Mouse (Mus musculus) limb, embryonic 14.5 days (tissue): ENCODE data around the gene Ptprg. TPM values are rescaled to one million over a fixed set of nuclear protein-coding genes. Genes with fewer than 3 reads are reported as not detected.
A peak's percentile ranks its signal among the peaks of the same experiment; 100 is the strongest.

ENCODE experiments used
- ATAC-seq: fragments of 200-750 bp; cut with Nextera tagmentation; 2 replicates; pipeline ENCODE4 v1.8.0; 2017; ENCODE audit warnings: low read depth, moderate number of reproducible peaks, moderate TSS enrichment; ENCODE audit not compliant: low FRiP score
- DNase-seq: peaks from one replicate; pipeline ENCODE4 v3.0.0-alpha.2; 2015; ENCODE audit warnings: low spot score
- H3K27ac ChIP-seq: fragments of 300-500 bp; sonication (generic); replicated peaks from 2 replicates; pipeline ENCODE4 v1.5.1; 2014; ENCODE audit warnings: low read depth, mild to moderate bottlenecking, low read length, moderate library complexity, mixed read lengths
- H3K27me3 ChIP-seq: fragments of 300-500 bp; sonication (generic); 2 replicates; pipeline ENCODE4 v1.6.1; 2014; ENCODE audit warnings: low read length, mixed read lengths; ENCODE audit not compliant: control insufficient read depth, insufficient read depth
- H3K36me3 ChIP-seq: fragments of 300-500 bp; sonication (generic); 2 replicates; pipeline ENCODE4 v1.6.1; 2014; ENCODE audit warnings: mild to moderate bottlenecking, low read length, moderate library complexity, mixed read lengths; ENCODE audit not compliant: control insufficient read depth, insufficient read depth
- H3K4me1 ChIP-seq: fragments of 300-500 bp; sonication (generic); 2 replicates; pipeline ENCODE4 v1.6.1; 2014; ENCODE audit warnings: antibody characterized with exemption, low read length, mixed read lengths; ENCODE audit not compliant: control insufficient read depth, insufficient read depth
- H3K4me2 ChIP-seq: fragments of 300-500 bp; sonication (generic); replicated peaks from 2 replicates; pipeline ENCODE4 v1.6.1; 2014; ENCODE audit warnings: low read depth, mild to moderate bottlenecking, low read length, moderate library complexity; ENCODE audit not compliant: severe bottlenecking
- H3K4me3 ChIP-seq: fragments of 300-500 bp; sonication (generic); replicated peaks from 2 replicates; pipeline ENCODE4 v1.5.1; 2014; ENCODE audit warnings: low read length
- H3K9ac ChIP-seq: fragments of 300-500 bp; sonication (generic); 2 replicates; pipeline ENCODE4 v1.6.1; 2014; ENCODE audit warnings: mild to moderate bottlenecking, low read depth, low read length, moderate library complexity; ENCODE audit not compliant: severe bottlenecking
- H3K9me3 ChIP-seq: fragments of 300-500 bp; sonication (generic); 2 replicates; pipeline ENCODE4 v1.6.1; 2016; ENCODE audit warnings: low read length; ENCODE audit not compliant: control insufficient read depth
- POLR2A ChIP-seq: fragments of 200-500 bp; IDR thresholded peaks from 2 replicates; pipeline ENCODE4 v1.8.0; 2012; ENCODE audit warnings: inconsistent platforms, mild to moderate bottlenecking, moderate library complexity, borderline replicate concordance; ENCODE audit not compliant: insufficient read depth, insufficient read length; ENCODE audit errors: extremely low read depth
- WGBS: fragments of 180-500 bp; shearing (Covaris S2); extraction: QIAGEN DNeasy Blood & Tissue Kit; methylation state at CpG from one replicate; pipeline ENCODE4 v1.1.7; 2014; 5-methylcytosine and 5-hydroxymethylcytosine counted together
- polyA plus RNA-seq, 2 experiments: library from polyadenylated mRNA; depleted of rRNA in 1 of 2; stranded (reverse) in 1 of 2; unstranded in 1 of 2; fragments of >200 nt; fragmentation: Nextera tagmentation in 1 of 2; extraction: Ambion mirVana in 1 of 2; gene quantifications; 2 replicates each; pipeline versions ENCODE4 v1.2.1 to v1.2.3; 2012 to 2014

The Ptprg gene
- polyA plus RNA-seq, 2 experiments = 25.5 to 28.6 TPM

GRCm38 (mm10) chr14:12070856-12071465 is 517.6 kb downstream of the Ptprg start:
- no peak overlapping the region for H3K4me2 ChIP-seq
- ATAC-seq = no peak
- no peak overlapping the region for H3K9ac ChIP-seq
- 39% methylated on average over 7 of the region's 7 CpGs for WGBS
- no peaks in the 10 kb centered on the region for H3K36me3 ChIP-seq
- H3K4me1 ChIP-seq = peaks cover 21% of the 10 kb centered on the region
- H3K27me3 ChIP-seq = no peaks in the 10 kb centered on the region
- no peak overlapping the region for H3K27ac ChIP-seq
- no peak for DNase-seq
- H3K9me3 ChIP-seq = no peaks in the 10 kb centered on the region
- no peak for TF ChIP-seq POLR2A
- H3K4me3 ChIP-seq = no peak overlapping the region

GRCm38 (mm10) chr14:12072026-12072861 is 518.9 kb downstream of the Ptprg start:
- H3K9me3 ChIP-seq = no peaks in the 10 kb centered on the region
- H3K27me3 ChIP-seq = no peaks in the 10 kb centered on the region
- no peak for TF ChIP-seq POLR2A
- no peak overlapping the region for H3K9ac ChIP-seq
- no peak overlapping the region for H3K27ac ChIP-seq
- H3K4me2 ChIP-seq = no peak overlapping the region
- DNase-seq (no peak), ATAC-seq (peak; percentile 49; the same call in 1 of the 2 replicates)
- no peak overlapping the region for H3K4me3 ChIP-seq
- H3K4me1 ChIP-seq = peaks cover 21% of the 10 kb centered on the region
- WGBS = 53% methylated on average over 7 of the region's 7 CpGs
- no peaks in the 10 kb centered on the region for H3K36me3 ChIP-seq

- no peak overlapping the region for H3K4me3 ChIP-seq
- no peak overlapping the region for H3K9ac ChIP-seq
- no peak for DNase-seq
- no peak overlapping the region for H3K27ac ChIP-seq
- no peaks in the 10 kb centered on the region for H3K9me3 ChIP-seq
- H3K4me1 ChIP-seq = peaks cover 21% of the 10 kb centered on the region
- WGBS = 68% methylated on average over 2 of the region's 2 CpGs
- no peaks in the 10 kb centered on the region for H3K36me3 ChIP-seq
- TF ChIP-seq POLR2A = no peak
- H3K27me3 ChIP-seq = no peaks in the 10 kb centered on the region
- H3K4me2 ChIP-seq = no peak overlapping the region
- no peak for ATAC-seq
Measured at GRCm38 (mm10) chr14:12073408-12074107, 520.2 kb downstream of the Ptprg start.

- Histone ChIP-seq H3K9ac (no peak overlapping the region), H3K9me3 (no peaks in the 10 kb centered on the region), H3K36me3 (no peaks in the 10 kb centered on the region), H3K4me3 (no peak overlapping the region), H3K4me2 (no peak overlapping the region), H3K4me1 (peaks cover 15% of the 10 kb centered on the region), H3K27ac (no peak overlapping the region), H3K27me3 (no peaks in the 10 kb centered on the region)
- 84% methylated on average over 7 of the region's 7 CpGs for WGBS
- ATAC-seq = no peak
- DNase-seq = no peak
- TF ChIP-seq POLR2A = no peak
Measured at GRCm38 (mm10) chr14:12077193-12077592, 523.9 kb downstream of the Ptprg start.

GRCm38 (mm10) chr14:12079250-12079649 is 525.9 kb downstream of the Ptprg start:
- WGBS = 15% methylated on average over 6 of the region's 6 CpGs
- Histone ChIP-seq H3K4me1 (peaks cover 19% of the 10 kb centered on the region), H3K9me3 (no peaks in the 10 kb centered on the region)

More at GRCm38 (mm10) chr14:12079250-12079649, 525.9 kb downstream of the Ptprg start:
- DNase-seq = no peak
- Histone ChIP-seq H3K4me3 (no peak overlapping the region), H3K9ac (no peak overlapping the region), H3K27ac (no peak overlapping the region), H3K4me2 (no peak overlapping the region), H3K36me3 (no peaks in the 10 kb centered on the region), H3K27me3 (no peaks in the 10 kb centered on the region)
- no peak for ATAC-seq
- no peak for TF ChIP-seq POLR2A
